Mouse (Mus musculus) layer of hippocampus, postnatal 14 days (tissue): ENCODE results near the gene Scoc. TPM values are rescaled to one million over a fixed set of nuclear protein-coding genes. Genes with fewer than 3 reads are reported as not detected.

Source experiments
- DNase-seq, 2 experiments: peaks; one replicate each; pipeline ENCODE4 v3.0.0; 2021 to 2022; ENCODE audit warnings: low spot score in 2 of 2, mixed read lengths in 1 of 2
- total RNA-seq, 2 experiments: library from RNA; stranded (reverse); gene quantifications; 2 replicates each; pipeline ENCODE4 v1.2.3; 2021

Scoc gene
- total RNA-seq, 2 experiments from 2014 or later: 233 TPM

DNA sequence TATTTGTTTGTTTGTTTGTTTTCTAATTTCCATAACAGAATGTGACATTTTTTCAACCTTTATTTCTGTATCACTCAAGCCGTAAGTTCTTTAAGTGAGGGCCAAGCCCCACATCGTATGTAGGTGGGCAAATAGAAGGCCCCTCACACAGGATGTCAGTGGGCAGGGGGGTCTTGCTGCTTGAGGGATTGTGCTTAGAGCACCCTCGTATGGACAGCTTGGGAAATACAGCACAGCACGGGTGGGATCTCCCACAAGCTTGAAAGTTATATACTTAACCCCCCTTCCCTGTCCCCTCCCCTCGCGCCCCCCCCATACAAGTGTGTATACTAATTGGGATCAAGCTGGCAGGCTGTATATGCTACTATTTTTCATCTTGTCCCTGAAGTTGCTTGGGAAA, 51.4 kb downstream of the Scoc start:
- DNase-seq: no peak

DNA sequence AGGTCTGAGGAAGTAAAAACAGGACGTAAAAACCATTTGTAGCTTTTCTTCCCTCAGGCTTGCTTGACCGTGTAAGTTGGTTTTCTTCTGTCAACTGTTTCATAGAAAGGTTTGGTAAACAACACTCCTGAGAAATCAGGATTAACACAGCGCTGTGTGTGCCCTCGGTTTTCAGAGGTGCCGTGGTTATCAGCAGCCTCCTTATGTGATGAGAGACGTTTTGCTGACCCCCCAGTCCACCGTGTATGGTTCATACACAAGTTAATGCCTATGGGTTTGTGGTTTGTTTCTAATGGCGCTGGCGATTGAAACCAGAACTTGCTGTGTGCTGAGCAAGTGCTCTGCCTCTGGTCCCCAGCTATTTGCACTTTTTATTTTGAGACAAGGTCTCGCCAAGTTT, 52.6 kb downstream of the Scoc start:
- no peak for DNase-seq

DNA sequence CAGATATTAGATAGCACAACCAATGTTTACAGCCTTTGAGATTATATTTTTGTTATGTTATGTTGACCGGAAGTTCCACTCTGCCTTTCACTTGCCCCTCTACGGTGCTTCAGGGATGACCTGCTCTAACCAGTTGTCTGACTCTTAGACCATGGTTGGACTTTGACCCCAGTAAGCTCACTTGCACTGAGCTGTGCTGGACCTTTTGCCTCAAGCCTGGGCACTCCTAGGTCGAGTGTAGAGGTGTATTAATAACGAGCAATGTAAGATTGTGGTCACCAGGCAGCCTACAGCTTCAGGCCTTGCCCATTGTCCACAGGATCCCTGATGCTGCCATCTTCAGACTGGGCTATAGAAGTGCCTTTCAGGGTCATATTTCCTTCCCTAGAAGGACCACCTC, 60.5 kb downstream of the Scoc start:
- no peak for DNase-seq

DNA sequence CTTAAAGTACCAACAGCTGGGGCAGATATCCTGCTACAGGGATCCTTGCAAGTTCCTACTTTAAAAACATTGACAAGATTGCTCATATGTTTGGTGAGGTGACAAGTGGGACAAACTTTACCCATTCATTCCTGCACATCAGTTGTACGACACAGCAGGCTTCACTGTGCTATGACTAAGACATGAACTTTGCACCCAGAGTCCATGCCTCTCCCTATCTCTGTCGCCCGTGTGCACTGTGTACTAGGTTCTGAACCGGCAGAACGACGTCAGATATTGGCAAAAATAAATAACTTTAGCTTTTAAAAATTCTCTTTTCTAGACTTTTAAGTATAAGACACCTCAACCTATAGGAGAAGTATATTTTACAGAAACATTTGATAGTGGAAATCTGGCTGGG, 61.5 kb downstream of the Scoc start:
- no peak for DNase-seq

DNA sequence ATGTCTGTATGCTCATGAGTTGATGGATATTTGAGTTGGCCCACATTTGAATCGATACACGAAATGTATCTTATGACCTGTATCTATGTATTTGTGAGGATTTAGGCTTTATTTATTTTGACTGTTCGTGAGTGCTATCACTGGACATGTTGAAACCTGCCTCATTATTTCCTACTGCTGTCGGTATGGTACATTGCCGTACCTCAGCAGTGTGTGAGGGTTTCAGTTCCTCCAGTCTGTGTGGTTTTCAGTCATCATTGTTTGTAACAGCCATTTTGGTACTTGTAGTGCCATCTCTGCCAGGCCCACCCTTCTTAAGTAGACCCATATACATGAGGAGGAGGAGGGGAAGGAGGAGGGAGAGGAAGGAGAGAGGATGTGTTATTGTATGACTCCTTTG, 63.9 kb downstream of the Scoc start:
- DNase-seq: no peak

DNA sequence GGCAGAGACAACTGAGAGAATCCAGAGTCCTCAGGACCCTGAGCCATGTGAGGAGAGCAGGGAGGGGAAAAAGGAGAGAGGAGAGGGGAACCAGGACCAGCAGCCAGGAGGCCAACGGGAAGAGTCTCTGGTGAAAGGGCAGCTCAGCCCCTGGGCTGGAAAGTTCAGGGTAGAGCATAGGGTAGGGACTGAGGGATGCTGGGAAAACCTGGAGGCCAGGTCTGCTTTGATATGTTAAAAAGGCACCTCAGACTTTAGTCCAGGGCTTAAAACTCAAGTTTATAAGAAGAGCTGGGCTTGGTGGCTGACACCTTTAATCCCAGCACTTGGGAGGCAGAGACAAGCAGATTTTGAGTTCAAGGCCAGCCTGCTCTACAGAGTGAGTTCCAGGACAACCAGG, 65.7 kb downstream of the Scoc start:
- no peak for DNase-seq

DNA sequence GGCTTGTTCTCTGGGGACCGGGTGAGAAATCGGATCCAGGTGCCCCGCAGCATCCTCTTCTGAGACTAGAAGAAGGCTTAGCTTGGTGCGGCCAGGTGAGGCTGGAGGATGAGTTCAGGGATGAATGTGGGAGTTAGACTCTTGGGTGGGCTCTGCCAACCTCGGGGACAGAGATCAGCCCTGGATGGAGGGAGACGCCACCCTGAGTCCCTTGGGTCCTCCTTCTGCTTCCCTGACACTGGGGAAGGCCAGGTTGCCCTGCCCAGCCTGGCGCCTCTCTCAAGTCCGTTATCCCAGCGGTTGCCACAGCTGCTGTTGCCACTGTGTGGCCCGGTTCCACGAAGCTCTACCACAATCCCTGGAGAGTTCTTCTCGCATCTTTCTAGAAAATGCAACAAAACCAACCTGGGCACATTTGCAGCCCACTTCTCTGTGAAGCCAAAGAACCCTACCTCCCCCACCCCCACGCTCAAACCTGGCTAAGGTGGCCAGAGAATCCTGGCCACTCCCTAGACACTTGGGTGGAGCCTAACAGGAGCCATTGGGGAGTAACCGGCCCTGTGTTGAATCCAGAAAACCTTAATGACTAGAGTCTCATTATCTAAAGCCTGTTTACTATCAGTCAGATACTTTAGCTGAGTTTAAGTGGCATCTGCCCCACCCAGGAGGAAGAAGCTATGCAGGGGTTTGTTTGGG, 68.0 kb downstream of the Scoc start:
- DNase-seq: no peak

DNA sequence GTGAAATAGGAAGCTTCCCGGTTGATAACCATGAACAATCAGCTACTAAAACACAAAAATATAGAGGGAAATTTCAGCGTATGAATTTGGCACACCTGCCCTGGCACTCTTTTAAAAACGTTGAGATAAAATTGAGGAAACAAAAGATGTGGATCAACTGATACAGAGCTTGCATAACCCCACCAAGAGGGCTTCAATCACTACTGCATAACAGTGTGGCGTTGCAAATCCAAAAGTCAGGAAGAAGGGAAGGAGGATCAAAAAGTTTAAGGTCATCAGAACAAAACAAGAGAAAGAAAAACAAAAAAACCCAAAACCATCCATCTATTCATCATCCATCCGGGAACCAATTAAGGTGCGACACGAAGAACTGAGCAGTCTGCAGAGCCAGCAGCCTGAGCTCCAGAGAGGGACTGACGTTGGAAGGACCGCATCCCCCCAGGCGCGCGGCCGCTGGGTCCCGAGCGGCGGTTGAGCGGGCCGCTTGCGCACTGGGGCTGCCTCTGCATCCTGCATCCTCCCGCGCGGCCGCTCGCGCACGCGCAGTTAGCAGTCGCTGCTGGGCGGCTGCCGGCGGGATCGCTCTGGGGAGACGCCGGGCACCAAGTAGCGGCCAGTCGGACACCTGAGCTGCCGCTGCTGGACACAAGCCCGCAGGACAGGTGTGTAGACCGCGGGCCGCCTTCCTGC, 68.7 kb downstream of the Scoc start, which contains the start of gene Clgn:
Gene Clgn (plus strand): TSS at position 552 of the 690 bp plus-strand sequence.
- peak; percentile 64 to 70 for DNase-seq

DNA sequence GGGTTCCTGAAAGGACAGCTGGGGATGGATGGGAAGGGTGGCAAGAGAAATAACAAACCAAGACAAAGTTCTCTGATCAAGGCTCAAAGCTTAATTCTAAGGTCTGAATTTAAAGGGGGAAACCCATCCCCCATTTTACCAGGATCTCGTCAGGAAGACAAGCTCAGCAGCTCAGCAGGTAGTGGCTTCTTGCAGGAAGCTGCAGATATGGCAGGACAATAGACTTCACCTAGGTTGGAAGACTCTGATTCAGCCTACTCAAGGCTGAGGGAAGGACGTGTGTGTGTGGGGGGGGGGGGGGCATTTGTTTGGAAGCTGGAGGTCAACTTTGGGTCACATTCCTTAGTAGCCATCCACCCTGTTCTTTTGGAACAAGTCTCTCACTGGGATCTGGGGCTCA, 75.3 kb downstream of the Scoc start:
- no peak for DNase-seq

DNA sequence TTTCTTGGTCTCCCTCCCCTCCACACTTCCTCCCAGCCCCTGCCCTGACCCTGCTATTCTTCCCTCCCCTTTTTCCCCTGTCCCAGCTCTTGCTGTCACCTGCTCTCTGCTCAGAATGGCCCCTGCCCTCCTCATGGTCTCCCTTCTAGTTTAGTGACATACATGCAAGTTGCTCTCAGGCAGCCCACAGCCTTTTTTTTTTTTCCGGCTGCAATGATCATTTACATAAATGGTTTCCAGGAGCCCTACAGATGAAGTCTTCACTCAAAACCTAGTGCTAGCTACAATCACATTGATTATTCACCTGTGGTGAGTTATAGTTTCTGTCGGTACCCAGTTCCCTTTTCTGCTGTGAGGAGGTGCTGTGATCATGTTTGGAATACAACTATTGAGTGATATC, 77.2 kb downstream of the Scoc start:
- no peak for DNase-seq

DNA sequence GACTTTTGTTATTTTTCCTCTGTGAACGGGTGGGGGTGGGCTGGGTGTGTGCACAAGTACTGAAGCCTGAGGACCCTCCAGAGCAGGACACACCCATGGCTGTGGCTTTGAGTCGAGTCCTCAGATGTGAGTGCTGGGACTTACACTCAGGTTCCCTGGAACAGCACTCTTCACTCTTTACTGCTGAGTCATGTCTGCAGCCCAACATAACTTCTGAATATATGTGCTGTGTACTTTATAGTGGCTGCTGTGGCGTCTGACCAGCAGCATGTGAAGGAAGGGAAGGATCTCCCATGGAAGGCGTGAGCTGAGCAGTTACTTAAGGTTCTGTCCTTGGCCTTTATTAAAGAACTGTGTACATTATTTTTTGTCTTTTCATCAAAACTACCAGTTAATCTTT, 78.0 kb downstream of the Scoc start:
- DNase-seq: no peak

Other genes with a start within 250 kb of the Scoc start
- gene Ucp1, start 168.0 kb downstream of the Scoc start, total RNA-seq: under 1 TPM in 1 of 2 experiments, not detected in 1; 0.21 TPM
- 10 to 100 TPM; 12.9 to 16.0 TPM for gene Elmod2, start 125.9 kb downstream of the Scoc start, total RNA-seq
- not detected for gene Mgat4d, start 109.9 kb downstream of the Scoc start, total RNA-seq
- gene Clgn, start 68.5 kb downstream of the Scoc start, total RNA-seq: 10 to 100 TPM; 10.5 to 10.9 TPM
- not detected for gene Olfr370, start 77.4 kb upstream of the Scoc start, total RNA-seq
- gene Ndufb7, start 108.3 kb upstream of the Scoc start, total RNA-seq: 100 to 1,000 TPM; 152 to 158 TPM
- gene Tecr, start 149.6 kb upstream of the Scoc start, total RNA-seq: 100 to 1,000 TPM; 521 to 544 TPM
- gene Dnajb1, start 149.8 kb upstream of the Scoc start, total RNA-seq: 10 to 100 TPM; 31.8 to 33.7 TPM
- 10 to 100 TPM; 77.9 to 78.5 TPM for gene Gipc1, start 194.3 kb upstream of the Scoc start, total RNA-seq
- gene Ptger1, start 208.3 kb upstream of the Scoc start, total RNA-seq: 1 to 10 TPM; 1.3 to 1.9 TPM
- gene Pkn1, start 240.8 kb upstream of the Scoc start, total RNA-seq: 10 to 100 TPM; 53.6 TPM